Mouse (Mus musculus): ENCODE results near the gene Isyna1. TPM values are rescaled to one million over a fixed set of nuclear protein-coding genes. Genes with fewer than 3 reads are reported as not detected.
A peak's percentile ranks its signal among the peaks of the same experiment; 100 is the strongest.

Gene Isyna1
- polyA plus RNA-seq, 1 experiment from 2014 or later, result 82.4 TPM

DNA sequence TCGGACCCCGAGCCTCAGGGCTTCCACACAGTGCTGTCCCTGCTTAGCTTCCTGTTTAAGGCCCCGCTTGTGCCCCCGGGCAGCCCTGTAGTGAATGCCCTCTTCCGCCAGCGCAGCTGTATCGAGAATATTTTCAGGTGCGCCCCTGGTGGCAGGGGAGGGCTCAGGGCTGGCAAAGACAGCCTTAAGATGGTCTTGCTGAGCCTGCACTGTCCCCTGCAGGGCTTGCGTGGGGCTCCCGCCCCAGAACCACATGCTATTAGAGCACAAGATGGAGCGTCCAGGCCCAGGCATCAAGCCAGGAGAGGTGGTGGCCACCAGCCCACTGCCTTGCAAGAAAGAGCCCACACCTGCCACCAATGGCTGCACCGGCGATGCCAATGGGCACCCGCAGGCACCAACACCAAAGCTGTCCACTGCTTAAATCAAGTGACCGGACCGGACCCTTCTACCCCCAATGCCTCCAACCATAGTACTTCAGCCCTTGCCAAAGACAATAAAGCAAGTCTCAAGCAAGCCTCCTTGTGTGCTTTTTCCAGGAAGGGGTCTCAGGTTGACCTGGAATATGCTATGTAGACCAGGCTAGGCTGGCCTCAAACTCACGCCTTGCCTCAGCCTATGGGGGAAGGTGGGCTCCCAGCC lies 2.7 kb downstream of the Isyna1 start:
- Histone ChIP-seq H3K4me3 (ENCODE audit: low read depth, low read length) (peak overlapping the region; percentile 35; the same call in 1 of the 2 replicates), H3K4me2 (replicated peaks; ENCODE audit: low read depth, low read length) (peak overlapping the region; percentile 59), H3K36me3 (ENCODE audit: control insufficient read depth, insufficient read depth, low read length) (peaks cover 12% of the 10 kb centered on the region; the same call in 1 of the 2 replicates), H3K4me1 (ENCODE audit: control insufficient read depth, insufficient read depth, low read length) (peaks cover 56% of the 10 kb centered on the region), H3K27me3 (ENCODE audit: control insufficient read depth, insufficient read depth, low read length) (no peaks in the 10 kb centered on the region), H3K9me3 (ENCODE audit: control insufficient read depth, low read depth, low read length) (peaks cover 2% of the 10 kb centered on the region; the same call in 1 of the 2 replicates), H3K9ac (replicated peaks; ENCODE audit: low read depth, low read length) (no peak overlapping the region), H3K27ac (ENCODE audit: low read length) (no peak overlapping the region)
- 81% methylated on average over 17 of the region's 17 CpGs for WGBS
- no peak for ATAC-seq (ENCODE audit: insufficient number of reproducible peaks, insufficient read depth, low FRiP score, low read depth)

DNA sequence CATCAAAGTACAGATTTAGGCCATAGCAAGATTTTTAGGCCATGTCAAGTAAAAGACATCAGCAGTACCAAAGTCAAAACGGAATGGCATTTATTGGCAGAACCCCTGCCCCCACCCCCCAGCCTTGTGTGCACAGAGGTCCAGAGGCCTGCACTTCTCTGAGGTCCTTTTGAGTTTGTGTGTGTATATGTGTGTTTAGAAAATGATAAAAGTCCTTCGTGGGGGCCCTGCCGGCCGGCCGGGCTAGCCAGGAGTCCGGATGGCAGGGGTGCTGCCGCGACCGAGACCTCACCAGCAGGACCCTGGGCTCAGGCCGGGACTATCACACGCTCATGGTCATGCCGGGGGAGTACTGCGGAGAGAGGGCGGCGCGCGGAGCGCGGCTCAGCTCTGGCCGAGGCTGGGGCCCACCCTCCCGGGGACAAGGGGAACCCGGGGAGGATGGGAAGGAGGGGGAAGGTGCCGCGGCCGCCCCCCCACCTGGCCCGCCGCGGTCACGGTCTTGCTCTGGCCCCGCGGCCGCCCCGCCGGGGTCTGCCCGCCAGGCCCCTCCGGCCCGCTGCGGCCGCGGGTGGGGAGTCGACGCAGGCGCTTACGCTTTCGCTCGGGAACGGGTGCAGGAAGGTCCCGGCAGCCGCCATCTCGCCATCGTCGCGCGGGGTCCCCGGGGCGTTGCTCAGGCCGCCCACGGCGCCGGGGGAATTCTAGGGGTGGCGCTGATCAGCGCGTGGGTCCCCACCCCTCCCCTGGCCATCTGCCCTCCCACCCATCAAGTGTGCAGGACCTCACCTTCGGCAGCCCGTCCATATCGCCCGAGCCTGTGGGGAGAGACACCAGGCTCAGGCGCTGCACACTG lies 3.5 kb downstream of the Isyna1 start:
- Histone ChIP-seq H3K4me2 (replicated peaks; ENCODE audit: low read depth, low read length) (peak overlapping the region; percentile 59), H3K27ac (ENCODE audit: low read length) (0 out of 2 replicates have a peak overlapping the region, but pooled peaks have one; percentile 17), H3K9me3 (ENCODE audit: control insufficient read depth, low read depth, low read length) (peaks cover 4% of the 10 kb centered on the region; the same call in 1 of the 2 replicates), H3K27me3 (ENCODE audit: control insufficient read depth, insufficient read depth, low read length) (no peaks in the 10 kb centered on the region), H3K9ac (replicated peaks; ENCODE audit: low read depth, low read length) (peak overlapping the region; percentile 15; the same call in 1 of the 2 replicates), H3K36me3 (ENCODE audit: control insufficient read depth, insufficient read depth, low read length) (peaks cover 19% of the 10 kb centered on the region; the same call in 1 of the 2 replicates), H3K4me3 (ENCODE audit: low read depth, low read length) (peak overlapping the region; percentile 35), H3K4me1 (ENCODE audit: control insufficient read depth, insufficient read depth, low read length) (peaks cover 56% of the 10 kb centered on the region)
- WGBS, result 8% methylated on average over 51 of the region's 68 CpGs
- no peak for ATAC-seq (ENCODE audit: insufficient number of reproducible peaks, insufficient read depth, low FRiP score, low read depth)

DNA sequence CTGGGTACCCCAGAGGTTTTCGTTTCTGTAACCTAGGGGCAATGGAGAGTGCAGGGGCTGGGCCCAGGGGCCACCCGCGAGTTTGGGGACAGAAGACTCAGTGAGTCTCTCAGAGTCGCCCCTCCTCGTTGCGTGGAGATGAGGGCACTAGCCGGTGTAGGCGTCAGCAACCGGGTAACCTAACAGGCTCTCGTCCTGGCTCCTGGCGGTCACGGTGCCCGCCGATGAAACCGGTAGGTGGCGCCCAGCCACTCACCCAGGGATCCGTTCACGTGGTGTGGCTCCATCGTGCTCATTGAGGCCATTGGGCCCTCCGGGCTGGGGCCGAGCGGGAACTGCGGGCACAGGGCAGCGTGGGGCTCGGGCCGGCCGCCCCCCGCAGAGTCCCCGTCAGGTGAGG lies 4.1 kb downstream of the Isyna1 start:
- Histone ChIP-seq H3K36me3 (ENCODE audit: control insufficient read depth, insufficient read depth, low read length) (peaks cover 23% of the 10 kb centered on the region; the same call in 1 of the 2 replicates), H3K27ac (ENCODE audit: low read length) (0 out of 2 replicates have a peak overlapping the region, but pooled peaks have one; percentile 17), H3K9ac (replicated peaks; ENCODE audit: low read depth, low read length) (peak overlapping the region; percentile 15; the same call in 1 of the 2 replicates), H3K4me2 (replicated peaks; ENCODE audit: low read depth, low read length) (peak overlapping the region; percentile 59), H3K9me3 (ENCODE audit: control insufficient read depth, low read depth, low read length) (peaks cover 4% of the 10 kb centered on the region; the same call in 1 of the 2 replicates), H3K27me3 (ENCODE audit: control insufficient read depth, insufficient read depth, low read length) (no peaks in the 10 kb centered on the region), H3K4me1 (ENCODE audit: control insufficient read depth, insufficient read depth, low read length) (peaks cover 50% of the 10 kb centered on the region), H3K4me3 (ENCODE audit: low read depth, low read length) (peak overlapping the region; percentile 35)
- 3% methylated on average over 28 of the region's 29 CpGs for WGBS
- ATAC-seq (ENCODE audit: insufficient number of reproducible peaks, insufficient read depth, low FRiP score, low read depth), result 0 out of 2 replicates have a peak, but pooled peaks have one; percentile 9

DNA sequence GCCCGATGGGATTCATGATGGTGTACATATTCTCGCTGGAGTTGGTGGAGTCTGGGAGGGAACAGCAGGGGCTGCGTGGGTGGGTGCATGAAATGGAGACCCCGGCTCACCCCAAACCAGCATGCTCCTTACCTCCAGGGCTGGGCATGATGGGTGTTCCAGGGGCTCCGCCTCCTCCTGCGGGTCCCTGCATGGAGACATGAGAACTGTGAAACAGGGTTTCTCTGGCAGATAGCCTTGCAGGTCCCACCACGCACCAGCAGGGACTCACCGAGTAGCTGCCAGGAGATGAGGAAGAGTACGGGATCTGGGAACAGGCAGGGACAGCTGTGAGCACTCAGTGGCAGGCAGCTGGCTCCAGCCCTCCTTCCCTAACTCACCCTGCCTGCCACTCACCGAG lies 4.5 kb downstream of the Isyna1 start:
- 19% methylated on average over 9 of the region's 10 CpGs for WGBS
- no peak for ATAC-seq (ENCODE audit: insufficient number of reproducible peaks, insufficient read depth, low FRiP score, low read depth)
- peaks cover 45% of the 10 kb centered on the region; the same call in 1 of the 2 replicates for H3K4me1 ChIP-seq (ENCODE audit: control insufficient read depth, insufficient read depth, low read length)
- peaks cover 4% of the 10 kb centered on the region; the same call in 1 of the 2 replicates for H3K9me3 ChIP-seq (ENCODE audit: control insufficient read depth, low read depth, low read length)
- H3K27me3 ChIP-seq (ENCODE audit: control insufficient read depth, insufficient read depth, low read length), result no peaks in the 10 kb centered on the region
- peaks cover 23% of the 10 kb centered on the region; the same call in 1 of the 2 replicates for H3K36me3 ChIP-seq (ENCODE audit: control insufficient read depth, insufficient read depth, low read length)
- H3K27ac ChIP-seq (ENCODE audit: low read length), result peak overlapping the region; percentile 7; the same call in 1 of the 2 replicates
- H3K4me2 ChIP-seq (replicated peaks; ENCODE audit: low read depth, low read length), result peak overlapping the region; percentile 59
- H3K9ac ChIP-seq (replicated peaks; ENCODE audit: low read depth, low read length), result no peak overlapping the region; the same call in 1 of the 2 replicates
- peak overlapping the region; percentile 35; the same call in 1 of the 2 replicates for H3K4me3 ChIP-seq (ENCODE audit: low read depth, low read length)

DNA sequence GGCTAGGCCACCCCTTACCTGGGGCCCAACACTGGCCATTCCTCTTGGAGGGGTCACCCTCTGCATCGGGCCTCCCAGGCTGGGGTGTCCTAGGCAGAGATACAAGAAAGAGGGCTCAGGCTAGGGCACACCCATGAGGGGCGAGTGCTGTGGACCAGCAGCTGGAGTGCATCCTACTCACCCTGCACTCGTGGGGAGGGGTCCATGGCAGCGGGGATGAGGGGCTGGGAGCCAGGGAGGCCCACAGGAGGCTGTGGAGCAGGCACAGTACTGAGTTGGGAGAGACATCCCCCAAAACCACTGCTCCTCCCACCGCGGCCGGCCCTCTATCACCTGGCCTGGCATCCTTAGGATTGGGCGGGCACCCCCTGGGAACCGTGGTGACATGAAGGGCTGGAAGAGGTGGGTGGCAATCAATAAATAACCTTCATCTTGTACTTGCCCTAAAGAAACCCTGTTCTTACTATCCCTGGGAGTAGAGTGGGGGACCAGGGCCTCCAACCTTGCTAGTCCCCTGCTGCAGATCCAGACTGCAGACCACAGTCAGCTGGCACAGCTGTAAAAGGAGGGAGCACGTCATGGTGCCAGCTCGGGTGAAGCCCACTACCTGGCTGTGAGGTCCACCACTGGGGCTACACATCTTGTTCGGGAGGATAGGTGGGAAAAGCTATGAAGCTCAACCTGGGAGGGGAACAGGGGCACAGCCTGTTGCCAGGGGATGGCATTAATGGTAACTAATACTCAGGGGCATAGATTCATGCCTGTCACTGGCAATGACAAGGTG lies 5.5 kb downstream of the Isyna1 start:
- Histone ChIP-seq H3K4me1 (ENCODE audit: control insufficient read depth, insufficient read depth, low read length) (peaks cover 45% of the 10 kb centered on the region; the same call in 1 of the 2 replicates), H3K27ac (ENCODE audit: low read length) (no peak overlapping the region; the same call in 1 of the 2 replicates), H3K27me3 (ENCODE audit: control insufficient read depth, insufficient read depth, low read length) (no peaks in the 10 kb centered on the region), H3K9me3 (ENCODE audit: control insufficient read depth, low read depth, low read length) (peaks cover 4% of the 10 kb centered on the region; the same call in 1 of the 2 replicates), H3K4me3 (ENCODE audit: low read depth, low read length) (no peak overlapping the region), H3K36me3 (ENCODE audit: control insufficient read depth, insufficient read depth, low read length) (peaks cover 23% of the 10 kb centered on the region; the same call in 1 of the 2 replicates), H3K4me2 (replicated peaks; ENCODE audit: low read depth, low read length) (no peak overlapping the region), H3K9ac (replicated peaks; ENCODE audit: low read depth, low read length) (no peak overlapping the region)
- ATAC-seq (ENCODE audit: insufficient number of reproducible peaks, insufficient read depth, low FRiP score, low read depth), result no peak
- 65% methylated on average over 12 of the region's 12 CpGs for WGBS

DNA sequence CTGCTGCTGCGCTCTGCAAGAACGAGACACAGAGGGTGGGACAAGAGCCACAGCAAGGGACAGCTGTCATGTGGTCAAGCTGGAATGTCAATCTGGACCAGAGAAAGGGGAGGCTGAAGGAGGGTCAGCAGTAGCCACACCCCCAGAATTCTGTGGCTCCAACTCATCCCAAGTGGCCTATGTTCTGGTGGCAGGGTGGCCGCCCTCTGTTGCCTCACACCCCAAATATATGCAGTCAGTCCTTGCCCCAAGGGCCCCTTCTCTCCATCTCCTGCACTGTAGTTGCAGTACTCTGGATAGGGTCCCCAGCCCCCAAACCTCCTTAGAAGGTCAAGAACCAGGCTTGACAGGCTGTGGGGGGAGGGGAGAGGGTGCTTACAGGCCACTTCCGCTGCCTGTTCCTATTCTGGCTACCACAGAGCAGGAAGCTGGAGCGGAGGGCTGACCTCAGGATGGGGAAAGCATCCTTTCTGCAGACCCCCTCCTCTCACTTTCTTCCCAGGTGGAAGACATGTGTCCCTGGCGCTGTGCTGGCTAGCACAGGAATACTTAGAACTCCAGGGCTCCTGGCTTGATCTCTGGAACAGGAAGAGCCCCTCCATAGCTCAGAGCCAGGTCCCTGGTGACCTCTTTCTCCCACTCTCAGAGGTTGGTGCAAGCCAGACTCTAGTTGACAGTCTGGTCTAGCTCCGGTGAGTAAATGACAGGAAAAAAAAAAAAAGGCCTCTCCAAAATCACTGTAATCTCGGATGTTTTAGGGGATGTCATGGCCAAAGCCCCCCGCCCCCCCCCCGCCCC lies 6.5 kb downstream of the Isyna1 start:
- Histone ChIP-seq H3K4me3 (ENCODE audit: low read depth, low read length) (no peak overlapping the region; the same call in 1 of the 2 replicates), H3K4me2 (replicated peaks; ENCODE audit: low read depth, low read length) (peak overlapping the region; percentile 40), H3K27me3 (ENCODE audit: control insufficient read depth, insufficient read depth, low read length) (no peaks in the 10 kb centered on the region), H3K36me3 (ENCODE audit: control insufficient read depth, insufficient read depth, low read length) (peaks cover 23% of the 10 kb centered on the region; the same call in 1 of the 2 replicates), H3K9me3 (ENCODE audit: control insufficient read depth, low read depth, low read length) (peaks cover 4% of the 10 kb centered on the region; the same call in 1 of the 2 replicates), H3K9ac (replicated peaks; ENCODE audit: low read depth, low read length) (no peak overlapping the region), H3K27ac (ENCODE audit: low read length) (peak overlapping the region; percentile 55; the same call in 1 of the 2 replicates), H3K4me1 (ENCODE audit: control insufficient read depth, insufficient read depth, low read length) (peaks cover 45% of the 10 kb centered on the region; the same call in 1 of the 2 replicates)
- no peak for ATAC-seq (ENCODE audit: insufficient number of reproducible peaks, insufficient read depth, low FRiP score, low read depth)
- WGBS, result 24% methylated on average over 10 of the region's 10 CpGs

DNA sequence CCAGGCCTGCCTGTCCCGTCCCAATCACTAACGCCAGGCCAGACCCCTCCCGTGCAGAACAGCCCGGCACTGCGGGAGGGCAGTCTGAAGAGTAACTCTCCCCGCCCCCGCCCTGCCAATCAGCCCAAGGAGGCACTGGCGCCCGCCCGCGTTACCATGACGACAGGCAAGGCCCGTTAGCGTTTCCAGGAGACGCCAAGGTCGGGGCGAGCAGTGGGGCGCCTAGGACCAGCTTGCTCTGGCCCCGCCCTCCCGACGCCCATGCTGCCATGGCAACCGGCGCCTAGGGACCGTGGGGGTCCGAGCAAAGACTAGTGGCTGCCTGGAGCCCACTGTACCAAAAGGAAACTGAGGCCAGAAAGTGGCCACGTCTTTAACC lies 7.1 kb downstream of the Isyna1 start:
- Histone ChIP-seq H3K27me3 (ENCODE audit: control insufficient read depth, insufficient read depth, low read length) (no peaks in the 10 kb centered on the region), H3K9me3 (ENCODE audit: control insufficient read depth, low read depth, low read length) (peaks cover 4% of the 10 kb centered on the region; the same call in 1 of the 2 replicates), H3K9ac (replicated peaks; ENCODE audit: low read depth, low read length) (no peak overlapping the region), H3K36me3 (ENCODE audit: control insufficient read depth, insufficient read depth, low read length) (peaks cover 18% of the 10 kb centered on the region; the same call in 1 of the 2 replicates), H3K4me1 (ENCODE audit: control insufficient read depth, insufficient read depth, low read length) (peaks cover 45% of the 10 kb centered on the region; the same call in 1 of the 2 replicates), H3K4me3 (ENCODE audit: low read depth, low read length) (no peak overlapping the region), H3K4me2 (replicated peaks; ENCODE audit: low read depth, low read length) (peak overlapping the region; percentile 40), H3K27ac (ENCODE audit: low read length) (peak overlapping the region; percentile 55; the same call in 1 of the 2 replicates)
- WGBS, result 2% methylated on average over 26 of the region's 26 CpGs
- ATAC-seq (ENCODE audit: insufficient number of reproducible peaks, insufficient read depth, low FRiP score, low read depth), result peak; percentile 49; the same call in 1 of the 2 replicates
